Mouse (Mus musculus) liver (tissue): ENCODE measurements around the gene Coro1c.
A peak's percentile ranks its signal among the peaks of the same experiment; 100 is the strongest.

ENCODE experiments used
- DNase-seq: peaks from one replicate; pipeline ENCODE4 v3.0.0-alpha.2; 2020; ENCODE audit warnings: mixed read lengths

The Coro1c gene

GRCm38 (mm10) chr5:113854494-113854893 lies 54.1 kb downstream of the Coro1c start:
- peak; percentile 84 for DNase-seq

- DNase-seq, result no peak
Observed at GRCm38 (mm10) chr5:113853541-113853940, 55.0 kb downstream of the Coro1c start.

DNA sequence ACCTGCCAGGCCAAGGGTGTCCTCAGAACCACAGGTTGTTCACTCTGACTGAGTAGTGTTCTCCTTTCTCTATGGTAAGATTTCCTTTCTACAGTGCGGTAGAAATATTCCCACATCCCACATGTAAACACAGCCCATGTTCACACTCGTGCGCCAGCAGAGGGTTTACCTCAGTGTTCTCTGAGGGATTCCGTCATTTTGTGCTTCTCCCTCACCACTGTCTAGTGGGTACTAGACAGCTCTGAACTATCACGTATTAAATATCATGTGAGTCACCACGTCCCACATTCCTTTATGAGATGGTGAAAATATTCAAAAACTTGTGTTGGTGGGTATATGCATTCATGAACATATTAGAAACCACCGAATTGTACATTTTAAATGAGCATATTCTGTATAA lies 56.1 kb downstream of the Coro1c start:
- no peak for DNase-seq

DNA sequence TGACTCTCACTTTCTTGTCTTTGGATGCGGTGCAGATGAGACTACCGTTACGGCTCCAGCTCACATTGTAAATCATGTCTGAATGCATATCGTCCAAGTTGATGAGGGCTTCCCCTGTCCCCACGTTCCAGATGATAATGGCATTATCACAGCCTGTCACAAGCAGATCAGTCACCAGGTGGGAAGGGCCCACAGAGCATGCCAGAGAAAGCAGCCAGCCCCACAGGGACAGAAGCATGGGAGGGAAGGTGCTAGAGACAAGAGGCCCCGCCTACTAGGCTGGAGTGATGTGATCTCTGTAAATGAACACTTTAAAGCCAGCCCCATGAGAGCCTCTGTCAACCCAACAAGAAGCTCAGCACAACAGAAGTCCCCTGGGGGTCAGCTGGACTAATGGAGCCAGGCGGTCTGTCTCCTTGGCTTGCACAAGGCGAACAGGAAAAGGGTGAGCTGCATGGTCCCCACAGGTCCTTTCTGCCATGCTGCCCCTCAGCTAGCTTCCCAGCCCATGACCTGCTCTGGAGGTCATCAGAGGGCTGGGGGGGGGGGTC lies 57.8 kb downstream of the Coro1c start:
- DNase-seq, result peak; percentile 50

DNA sequence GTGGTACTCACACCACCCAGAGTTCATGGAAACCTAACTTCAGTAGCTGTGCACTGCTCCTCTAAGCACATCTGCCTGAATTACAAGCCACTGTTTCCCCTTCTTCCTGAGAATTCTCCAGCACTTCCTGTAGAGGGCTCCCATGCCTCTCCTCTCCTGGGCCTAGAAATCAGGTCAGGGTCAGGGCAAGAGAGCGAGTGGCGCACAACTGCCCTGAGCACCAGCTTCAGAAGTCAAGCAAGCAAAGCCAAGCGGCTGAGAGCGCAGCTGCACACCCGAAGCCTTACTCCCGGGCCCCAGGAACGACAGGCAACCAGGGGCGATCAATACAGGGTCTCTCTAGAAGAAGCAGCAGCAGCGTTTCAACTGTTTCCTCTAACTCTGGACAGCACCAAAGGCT lies 60.9 kb downstream of the Coro1c start:
- no peak for DNase-seq

DNA sequence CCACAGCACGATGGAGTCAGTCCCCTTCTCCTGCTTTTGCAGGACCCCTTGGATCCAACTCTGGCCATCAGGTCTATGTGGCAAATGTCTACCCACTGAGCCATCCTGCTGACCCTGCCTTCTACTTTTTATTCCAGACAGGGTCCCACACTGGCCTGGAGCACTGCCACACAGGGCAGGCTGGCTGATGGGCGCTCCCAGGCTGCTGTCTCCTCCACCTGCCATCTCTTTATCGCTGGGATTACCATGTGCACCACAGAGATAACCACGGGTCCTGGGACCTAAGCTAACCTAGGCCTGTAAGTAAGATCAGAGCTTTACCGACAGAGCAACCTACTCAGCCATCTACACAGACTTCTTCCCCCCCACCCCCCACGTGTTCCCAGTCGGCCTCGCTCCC lies 61.9 kb downstream of the Coro1c start:
- peak; percentile 81 for DNase-seq

DNA sequence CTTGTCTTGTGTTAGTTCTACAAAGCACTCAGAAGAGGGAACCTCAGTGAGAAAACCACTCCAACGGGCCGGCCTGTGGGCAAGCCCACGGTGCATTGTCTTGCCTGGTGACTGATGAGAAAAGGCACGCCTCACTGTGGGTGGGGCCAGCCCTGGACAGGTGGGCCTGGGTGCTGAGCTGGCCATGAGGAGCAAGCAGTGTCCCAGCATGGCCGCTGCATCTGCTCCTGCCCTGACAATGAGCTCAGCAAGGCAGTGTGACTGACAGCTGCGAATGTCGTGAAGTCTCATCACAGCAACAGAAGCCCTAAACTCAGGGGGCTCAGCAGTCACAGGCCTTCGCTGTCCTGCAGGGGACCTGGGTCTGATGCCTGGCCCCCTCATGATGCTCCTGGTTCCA lies 62.9 kb downstream of the Coro1c start:
- DNase-seq, result no peak

DNA sequence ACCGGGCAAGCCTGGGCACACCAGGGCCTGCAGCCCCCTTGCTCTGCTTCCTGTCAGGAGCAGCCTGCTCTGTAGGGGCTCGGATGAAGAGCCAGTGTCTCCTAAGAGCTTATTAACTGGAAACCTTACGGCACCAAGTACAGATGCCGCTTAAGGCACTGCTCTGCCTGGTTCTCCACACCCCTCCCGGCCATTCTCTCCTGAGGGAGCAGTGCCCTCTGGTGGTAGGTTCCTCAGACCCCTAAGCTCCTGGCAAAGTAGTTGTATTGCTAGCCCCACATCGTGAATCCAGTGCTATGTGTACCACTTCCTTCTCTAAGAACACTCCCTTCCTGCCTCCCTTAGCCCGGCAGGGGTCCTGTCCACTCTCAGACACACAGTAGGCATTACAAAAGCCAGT lies 63.8 kb downstream of the Coro1c start:
- peak; percentile 73 for DNase-seq

DNA sequence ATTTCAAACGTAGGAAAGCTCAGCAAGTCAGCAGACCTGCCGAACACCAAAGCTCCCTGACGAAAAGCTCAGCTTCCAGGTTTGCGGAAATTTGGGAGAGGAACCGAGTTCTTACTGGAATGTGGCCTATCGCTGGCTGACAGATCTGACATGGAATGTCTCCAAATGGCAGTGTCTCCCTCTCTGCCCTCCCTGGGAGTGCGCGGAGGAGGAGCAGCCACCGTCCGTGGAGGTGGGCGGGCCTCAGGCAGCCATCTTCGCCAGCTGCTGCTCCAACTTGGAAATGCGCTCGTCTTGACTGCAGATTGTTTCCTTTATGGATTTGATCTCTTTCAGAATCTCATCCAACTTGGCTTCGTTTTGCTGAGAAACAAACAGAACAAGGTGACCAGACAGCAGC lies 64.5 kb downstream of the Coro1c start:
- DNase-seq, result no peak

GRCm38 (mm10) chr5:113842906-113843305 lies 65.7 kb downstream of the Coro1c start:
- DNase-seq, result no peak

GRCm38 (mm10) chr5:113842244-113842643 lies 66.3 kb downstream of the Coro1c start:
- DNase-seq, result no peak

GRCm38 (mm10) chr5:113841243-113842225 lies 67.0 kb downstream of the Coro1c start:
- DNase-seq, result no peak

- DNase-seq, result no peak
Observed at GRCm38 (mm10) chr5:113840443-113840842, 68.1 kb downstream of the Coro1c start.

DNA sequence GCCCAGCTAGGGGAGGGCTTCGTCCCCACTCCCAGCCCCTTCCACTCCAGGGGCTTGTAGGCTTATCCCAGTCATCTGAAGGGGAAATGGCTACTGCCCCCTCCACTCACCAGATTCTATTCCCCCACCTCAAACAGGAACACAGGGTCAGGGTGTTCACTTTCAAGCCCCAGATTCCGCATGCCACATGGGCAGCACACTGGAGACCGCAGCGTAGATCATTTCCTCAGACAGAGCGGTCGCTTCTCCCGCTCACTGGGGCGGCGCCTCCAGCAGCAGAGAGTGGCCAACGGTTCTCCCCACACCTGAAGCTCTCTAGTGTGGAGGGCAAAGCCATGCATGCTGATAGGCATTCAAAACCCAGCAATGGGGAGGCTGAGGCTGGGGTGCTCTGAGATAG lies 71.6 kb downstream of the Coro1c start:
- DNase-seq, result no peak

DNA sequence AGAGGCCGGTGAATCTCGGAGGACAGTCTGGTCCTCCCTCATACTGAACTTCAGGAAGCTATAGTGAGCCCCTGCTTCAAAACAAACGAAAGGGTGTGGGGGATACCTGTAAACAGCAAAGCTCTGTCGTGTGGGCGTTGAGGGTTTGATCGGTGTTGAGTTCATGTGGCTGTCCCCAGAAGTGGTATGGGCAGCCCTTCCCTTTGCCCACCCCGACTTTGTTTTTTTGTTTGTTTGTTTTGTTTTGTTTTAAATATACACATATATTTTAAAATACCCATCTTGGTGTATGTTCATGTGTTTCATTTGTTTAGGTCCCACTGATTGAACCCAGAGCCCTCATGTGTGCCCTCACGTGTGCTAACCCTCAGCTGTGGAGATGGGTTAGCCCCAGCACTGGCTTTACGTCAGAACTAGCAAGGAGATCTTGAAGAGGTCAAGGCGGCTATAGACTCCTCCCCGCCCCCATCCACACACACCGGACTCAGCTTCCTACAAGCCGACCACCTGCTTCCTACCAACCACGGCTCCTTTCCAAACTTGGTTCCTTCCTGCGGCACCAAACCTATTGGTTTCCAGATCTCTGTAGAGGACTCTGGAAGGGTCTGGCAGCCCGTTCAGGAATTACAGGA lies 75.1 kb downstream of the Coro1c start:
- DNase-seq, result no peak

DNA sequence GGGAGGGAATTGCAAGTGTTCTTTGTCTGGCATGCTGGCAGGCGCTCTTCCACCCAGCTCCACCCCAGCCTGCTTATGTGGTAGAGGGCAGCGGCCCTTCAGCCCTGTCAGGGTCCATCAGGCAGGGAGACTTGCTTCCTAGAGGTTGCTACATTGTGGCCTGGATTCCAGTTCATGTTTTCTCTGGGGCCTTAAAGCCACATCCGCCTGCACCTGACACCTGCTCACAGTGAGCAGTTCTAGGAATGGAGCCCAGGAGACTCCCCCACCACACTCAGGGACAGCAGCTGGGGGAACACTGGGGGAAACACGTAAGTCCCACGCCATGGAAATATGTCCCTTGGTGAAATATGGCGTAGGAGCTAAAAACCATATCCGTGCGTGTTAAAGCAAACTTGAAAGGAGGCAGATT lies 76.1 kb downstream of the Coro1c start, which contains the start of gene Selplg:
Gene Selplg, minus strand, starts transcription at position 155 of the 412 bp plus-strand sequence.
- DNase-seq, result no peak

DNA sequence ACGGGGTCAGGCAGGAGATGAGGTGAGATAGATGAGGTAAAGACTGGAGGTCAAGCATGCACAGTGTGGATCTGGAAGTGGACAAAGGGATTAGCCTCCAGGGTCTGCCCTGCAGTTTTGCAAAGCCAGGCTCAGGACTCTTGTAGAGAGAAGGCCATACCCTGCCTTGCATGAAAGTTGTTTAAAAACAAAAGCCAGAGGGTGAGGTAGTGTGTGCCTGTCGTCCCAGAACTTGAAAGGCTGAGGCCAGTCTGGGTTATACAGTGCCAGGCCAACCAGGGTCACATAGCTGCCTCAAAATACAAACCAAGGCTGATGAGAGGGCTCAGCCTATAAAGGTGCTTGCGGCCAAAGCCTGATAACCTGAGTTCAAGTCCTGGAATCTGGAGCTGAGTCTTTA lies 76.8 kb downstream of the Coro1c start:
- no peak for DNase-seq

GRCm38 (mm10) chr5:113830796-113831195 lies 77.8 kb downstream of the Coro1c start:
- DNase-seq, result no peak

DNA sequence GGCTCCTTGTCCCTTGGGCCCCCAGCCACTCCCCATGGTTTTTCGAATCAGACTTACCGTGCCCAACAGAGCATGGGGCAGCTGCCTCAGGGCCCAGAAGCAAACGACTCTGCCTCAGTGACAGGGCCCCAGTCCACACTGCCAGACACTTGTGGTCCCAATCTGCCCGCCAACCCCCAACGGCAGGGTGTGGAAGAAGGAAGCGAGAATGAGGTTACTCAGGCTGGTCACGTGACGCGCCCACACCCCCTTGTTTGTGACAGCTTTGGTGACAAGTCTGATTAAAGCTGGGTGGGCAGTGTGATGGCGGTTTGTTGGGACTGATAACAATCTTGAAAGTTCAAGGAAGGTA lies 78.3 kb downstream of the Coro1c start:
- DNase-seq, result peak; percentile 80

DNA sequence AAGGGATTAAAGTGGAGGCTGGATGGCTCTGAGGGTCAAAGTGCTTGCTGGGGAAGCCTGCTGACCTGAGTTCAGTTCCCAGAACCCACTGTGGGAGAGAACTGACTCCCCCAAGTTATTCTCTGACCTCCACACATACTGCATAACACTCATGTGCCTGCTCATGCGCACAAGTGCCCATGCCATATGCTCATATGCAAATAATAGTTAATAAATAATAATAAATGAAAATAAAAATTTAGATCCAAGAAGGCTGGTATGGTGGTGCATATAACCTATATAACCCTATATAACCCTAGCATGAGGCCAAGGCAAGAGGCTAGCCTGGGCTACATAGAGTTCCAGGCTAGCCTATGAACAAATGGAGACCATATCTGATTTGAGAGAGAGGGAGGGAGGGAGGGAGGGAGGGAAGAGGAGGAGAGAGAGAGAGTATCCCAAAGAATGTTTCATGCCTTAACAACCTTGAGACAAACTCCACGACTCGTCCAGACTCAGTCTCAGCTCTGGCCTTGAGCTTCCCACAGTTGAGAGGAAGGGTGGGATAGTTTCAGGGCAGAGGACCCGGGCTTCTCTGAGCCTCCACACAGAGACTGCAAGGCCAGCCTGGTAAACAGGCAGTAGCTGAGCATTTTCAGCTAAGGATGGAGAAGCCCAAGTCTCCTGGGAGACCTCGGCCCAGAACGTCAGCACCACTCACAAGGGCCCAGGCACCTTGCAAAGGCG lies 78.8 kb downstream of the Coro1c start:
- DNase-seq, result no peak

- peak; percentile 43 for DNase-seq
Observed at GRCm38 (mm10) chr5:113828481-113828880, 80.1 kb downstream of the Coro1c start.

DNA sequence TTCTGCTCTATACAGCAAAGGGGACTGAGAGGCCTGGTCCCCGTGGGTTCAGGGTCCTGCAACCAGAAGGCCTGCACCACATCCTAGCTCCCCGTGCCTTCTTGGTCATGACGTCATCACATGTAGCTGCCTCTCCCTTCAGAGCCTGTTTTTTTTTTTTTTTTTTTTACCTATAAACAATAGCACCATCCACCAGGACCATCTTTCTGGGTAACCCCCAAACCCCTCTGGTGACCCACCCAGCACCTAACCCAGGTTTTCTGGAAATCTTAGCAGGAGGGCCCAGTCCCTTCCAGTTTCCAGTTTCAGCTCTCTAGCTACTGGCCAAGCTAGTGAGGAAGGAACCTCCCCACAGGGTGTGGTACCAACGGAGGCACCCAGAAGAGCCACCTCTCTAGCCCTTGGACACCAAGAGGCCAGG lies 80.6 kb downstream of the Coro1c start:
- no peak for DNase-seq

DNA sequence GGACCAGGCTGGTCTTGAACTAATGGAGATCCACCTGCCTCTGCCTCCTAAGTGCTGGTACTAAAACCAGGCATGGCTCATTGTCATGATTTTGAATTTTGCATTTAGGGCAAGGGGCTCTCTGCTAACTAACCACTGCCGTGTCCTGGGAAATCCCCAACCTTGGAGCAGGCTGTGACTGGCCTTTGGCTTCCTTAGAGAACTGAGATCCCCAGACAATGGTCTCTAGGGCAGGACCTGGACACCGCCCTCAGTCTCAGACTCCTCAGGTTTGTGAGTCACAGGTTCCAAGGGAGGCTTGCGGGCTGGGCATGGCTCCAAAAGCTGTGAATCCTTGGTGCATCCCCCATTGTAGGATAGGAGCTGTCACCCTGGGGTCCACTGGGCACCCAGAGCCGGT lies 81.9 kb downstream of the Coro1c start:
- DNase-seq, result no peak
